Mouse (Mus musculus): ENCODE measurements around the gene Nfyb. TPM values are rescaled to one million over a fixed set of nuclear protein-coding genes. Genes with fewer than 3 reads are reported as not detected.

Nfyb gene
- 22.2 and 27.5 TPM in 2 replicates for polyA plus RNA-seq (2015; fragmentation: Nextera tagmentation; extraction: Ambion mirVana)

DNA sequence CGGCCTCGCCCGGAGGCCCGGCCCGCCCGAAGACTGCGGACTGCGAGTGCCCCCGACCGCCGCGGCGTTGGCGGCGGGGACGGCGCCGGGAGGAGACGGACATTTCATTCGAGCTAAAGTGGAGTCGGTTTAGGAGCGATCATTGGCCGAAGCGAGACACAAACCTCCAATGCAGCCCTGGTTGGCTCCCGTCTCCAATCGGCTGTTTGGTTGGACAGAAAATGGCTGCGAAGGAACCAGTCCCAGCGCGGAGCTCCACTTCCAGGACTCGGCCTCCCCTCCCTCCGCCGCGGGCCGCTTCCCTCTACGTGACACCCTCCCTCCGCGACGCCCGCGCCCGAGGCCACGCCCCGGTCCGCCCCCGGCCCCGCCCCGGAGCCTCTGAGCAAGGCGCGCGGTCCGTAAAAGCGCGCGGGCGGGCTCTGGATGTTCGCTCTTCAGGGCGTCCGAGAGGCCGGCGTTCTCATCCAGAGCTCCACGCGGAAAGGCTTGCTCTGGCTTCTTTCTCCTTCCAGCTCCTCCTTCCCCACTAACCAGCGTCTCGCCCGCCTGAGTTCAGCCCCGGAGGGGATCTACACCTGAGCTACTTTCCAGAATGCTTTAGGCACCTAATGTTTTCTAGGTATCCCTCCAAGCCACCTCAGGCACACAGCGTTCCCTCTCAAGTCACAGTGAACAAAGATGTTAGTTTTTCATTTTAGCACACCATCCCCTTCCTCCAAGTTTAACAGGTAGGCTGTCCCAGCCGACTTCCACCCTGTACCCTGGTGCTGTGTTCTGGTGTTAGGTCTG, at the start of gene Nfyb:
Gene Nfyb (minus strand): TSS at position 305 of the 792 bp plus-strand sequence.
- peaks cover 29% of the 10 kb centered on the region for H3K4me1 ChIP-seq (replicated peaks)

DNA sequence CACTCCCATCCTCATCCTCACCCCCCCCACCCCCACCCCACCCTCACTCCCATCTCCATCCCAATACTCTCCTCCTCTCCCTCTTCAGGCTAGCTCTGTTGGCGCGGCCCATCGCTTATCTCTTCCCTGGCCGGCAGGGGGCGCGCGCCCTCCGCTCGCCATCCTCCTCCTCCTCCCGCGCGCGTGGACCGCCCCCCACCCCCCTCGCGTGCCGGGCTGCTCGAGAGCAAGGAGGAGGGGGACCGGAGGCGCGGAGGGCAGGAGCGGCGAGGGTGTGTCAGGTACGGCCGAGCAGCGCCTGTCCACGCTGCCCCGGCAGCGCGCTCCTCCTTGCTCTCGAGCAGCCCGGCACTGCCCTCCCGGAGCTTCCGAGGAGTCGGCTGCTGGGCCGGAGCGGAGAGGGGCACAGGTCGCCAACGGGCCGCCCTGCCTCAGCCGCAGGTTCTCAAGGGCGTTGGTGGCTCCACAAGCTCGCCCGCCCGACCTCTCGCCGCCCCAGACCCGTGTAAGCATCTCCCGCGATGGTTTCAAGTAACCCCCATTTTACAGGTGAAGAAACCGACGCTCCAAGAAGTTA, 48.0 kb upstream of the Nfyb start:
- H3K27me3 ChIP-seq = no peaks in the 10 kb centered on the region
- H3K36me3 ChIP-seq = no peaks in the 10 kb centered on the region
- no peaks in the 10 kb centered on the region for H3K9me3 ChIP-seq (replicated peaks)
- H3K4me2 ChIP-seq = peak overlapping the region; percentile 91
- WGBS = 4% methylated on average over 49 of the region's 52 CpGs
- peak overlapping the region; percentile 62 for H3K9ac ChIP-seq
- peak; percentile 78 for ATAC-seq (replicated peaks; ENCODE audit: insufficient number of reproducible peaks, insufficient read depth, low FRiP score, low read depth)
- peak overlapping the region; percentile 59 for H3K4me3 ChIP-seq
- no peak overlapping the region for H3K27ac ChIP-seq
- peaks cover 9% of the 10 kb centered on the region; the same call in 1 of the 2 replicates for H3K4me1 ChIP-seq (replicated peaks)

More for the DNA sequence above, at the start of gene Nfyb:
- peak within 1 kb of the TSS; percentile 86 for H3K4me2 ChIP-seq
- peak within 1 kb of the TSS; percentile 99 for H3K27ac ChIP-seq
- H3K9me3 ChIP-seq (replicated peaks) = no peaks in the 10 kb centered on the region
- peaks cover 16% of the 10 kb centered on the region for H3K36me3 ChIP-seq
- under 1% methylated on average over 67 of the region's 68 CpGs for WGBS
- ATAC-seq (replicated peaks; ENCODE audit: insufficient number of reproducible peaks, insufficient read depth, low FRiP score, low read depth) = peak; percentile 97
- H3K9ac ChIP-seq = peak within 1 kb of the TSS; percentile 99
- no peaks in the 10 kb centered on the region for H3K27me3 ChIP-seq
- peak within 1 kb of the TSS; percentile 93 for H3K4me3 ChIP-seq

DNA sequence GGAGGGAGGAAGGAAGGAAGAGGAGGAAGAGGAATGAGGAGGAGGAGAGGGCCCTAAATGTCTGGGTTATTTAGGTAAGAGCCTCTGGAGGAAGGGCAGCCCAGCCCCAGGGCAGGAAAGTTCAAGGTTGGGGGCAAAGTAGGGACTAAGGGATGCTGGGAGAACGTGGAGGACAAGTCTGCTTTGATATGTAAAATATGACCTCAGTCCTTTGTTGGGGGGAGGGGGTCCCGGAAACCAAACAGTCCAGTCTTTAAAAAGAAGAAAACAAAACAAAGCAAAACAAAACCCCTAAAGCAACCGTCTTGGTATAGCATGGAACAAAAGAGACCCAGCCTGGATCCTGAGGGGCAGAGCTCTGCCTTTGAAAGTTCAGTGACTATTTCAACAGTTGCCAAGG, 45.4 kb upstream of the Nfyb start:
- Histone ChIP-seq H3K4me1 (replicated peaks) (peaks cover 8% of the 10 kb centered on the region; the same call in 1 of the 2 replicates), H3K4me3 (no peak overlapping the region), H3K9ac (no peak overlapping the region), H3K9me3 (replicated peaks) (no peaks in the 10 kb centered on the region), H3K4me2 (no peak overlapping the region), H3K27ac (no peak overlapping the region), H3K27me3 (no peaks in the 10 kb centered on the region), H3K36me3 (no peaks in the 10 kb centered on the region)
- whole genome bisulfite sequencing = 41% methylated on average over 3 of the region's 3 CpGs
- ATAC-seq (replicated peaks; ENCODE audit: insufficient number of reproducible peaks, insufficient read depth, low FRiP score, low read depth) = no peak

DNA sequence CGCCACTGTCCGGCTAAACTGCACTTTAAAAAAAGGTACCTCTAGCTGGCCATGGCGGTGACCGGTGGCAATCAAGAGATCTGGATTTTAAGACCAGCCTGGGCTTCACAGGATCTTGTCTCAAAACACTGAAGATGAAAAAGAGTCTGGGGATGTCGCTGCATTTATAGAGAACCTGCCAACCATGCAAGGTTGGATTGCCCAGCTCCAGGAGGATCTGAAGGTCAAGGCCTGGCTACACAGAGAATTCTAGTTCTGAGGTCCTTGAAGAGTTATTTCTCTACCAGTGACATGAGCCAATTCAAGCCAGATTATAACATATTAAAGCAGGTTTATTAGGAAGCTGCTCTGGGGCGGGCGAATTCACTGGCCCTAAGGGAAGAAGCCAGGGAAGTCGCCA, 44.9 kb upstream of the Nfyb start:
- H3K9me3 ChIP-seq (replicated peaks) = no peaks in the 10 kb centered on the region

DNA sequence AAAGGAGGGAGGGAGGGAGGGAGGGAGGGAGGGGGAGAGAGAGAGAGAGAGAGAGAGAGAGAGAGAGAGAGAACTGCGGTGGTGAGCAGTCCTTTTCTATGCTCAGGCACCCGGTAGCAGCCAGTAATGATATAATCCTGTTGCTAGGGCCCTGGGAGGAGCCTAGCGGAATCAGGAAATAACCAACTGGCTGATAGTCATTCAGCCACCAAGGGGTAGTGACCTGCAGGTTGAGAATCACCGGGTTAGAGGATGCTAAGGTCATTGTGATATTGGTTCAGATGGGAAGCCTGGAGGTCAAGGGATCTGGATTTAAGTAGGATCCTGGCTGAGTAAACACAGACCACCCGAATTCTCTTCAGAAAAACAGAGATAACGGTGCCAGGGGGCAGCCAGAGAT, 44.2 kb upstream of the Nfyb start:
- ATAC-seq (replicated peaks; ENCODE audit: insufficient number of reproducible peaks, insufficient read depth, low FRiP score, low read depth) = no peak
- H3K4me1 ChIP-seq (replicated peaks) = 0 out of 2 replicates have a peak, but pooled peaks cover 3% of the 10 kb centered on the region
- H3K4me3 ChIP-seq = no peak overlapping the region
- H3K4me2 ChIP-seq = no peak overlapping the region
- no peaks in the 10 kb centered on the region for H3K36me3 ChIP-seq
- no peaks in the 10 kb centered on the region for H3K9me3 ChIP-seq (replicated peaks)
- no peak overlapping the region for H3K27ac ChIP-seq
- H3K27me3 ChIP-seq = no peaks in the 10 kb centered on the region
- H3K9ac ChIP-seq = no peak overlapping the region
- WGBS = 33% methylated on average over 6 of the region's 6 CpGs

More for the DNA sequence above, 44.9 kb upstream of the Nfyb start:
- no peak overlapping the region for H3K27ac ChIP-seq
- H3K4me1 ChIP-seq (replicated peaks) = peaks cover 4% of the 10 kb centered on the region; the same call in 1 of the 2 replicates
- no peak overlapping the region for H3K4me2 ChIP-seq
- no peaks in the 10 kb centered on the region for H3K36me3 ChIP-seq
- WGBS = 84% methylated on average over 8 of the region's 8 CpGs
- no peak for ATAC-seq (replicated peaks; ENCODE audit: insufficient number of reproducible peaks, insufficient read depth, low FRiP score, low read depth)
- H3K4me3 ChIP-seq = no peak overlapping the region
- H3K9ac ChIP-seq = no peak overlapping the region
- no peaks in the 10 kb centered on the region for H3K27me3 ChIP-seq

DNA sequence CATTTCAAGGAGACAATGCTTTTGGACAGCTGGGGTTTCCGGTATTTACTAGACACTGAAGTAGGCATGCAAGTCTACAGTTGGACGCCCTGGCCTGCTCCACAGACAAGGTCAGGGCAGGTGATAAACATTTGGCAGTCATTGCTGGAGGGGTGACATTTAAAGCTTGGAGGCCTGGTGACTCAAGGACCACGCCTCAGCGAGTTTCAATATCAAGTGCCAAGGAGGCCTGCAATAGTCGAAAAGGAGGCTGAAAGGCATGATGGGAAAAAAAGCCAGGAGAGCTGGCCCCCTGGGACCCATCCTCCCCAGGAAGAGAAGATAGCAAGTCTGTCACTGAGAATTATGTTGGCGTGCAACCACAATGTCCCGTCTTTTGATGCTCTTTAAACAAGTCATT, 43.3 kb upstream of the Nfyb start:
- no peak overlapping the region for H3K4me3 ChIP-seq
- H3K4me2 ChIP-seq = no peak overlapping the region
- no peak overlapping the region for H3K9ac ChIP-seq
- H3K9me3 ChIP-seq (replicated peaks) = no peaks in the 10 kb centered on the region
- no peaks in the 10 kb centered on the region for H3K27me3 ChIP-seq
- H3K4me1 ChIP-seq (replicated peaks) = 0 out of 2 replicates have a peak, but pooled peaks cover 3% of the 10 kb centered on the region
- H3K36me3 ChIP-seq = no peaks in the 10 kb centered on the region
- WGBS = 70% methylated on average over 7 of the region's 7 CpGs
- ATAC-seq (replicated peaks; ENCODE audit: insufficient number of reproducible peaks, insufficient read depth, low FRiP score, low read depth) = no peak
- H3K27ac ChIP-seq = no peak overlapping the region

DNA sequence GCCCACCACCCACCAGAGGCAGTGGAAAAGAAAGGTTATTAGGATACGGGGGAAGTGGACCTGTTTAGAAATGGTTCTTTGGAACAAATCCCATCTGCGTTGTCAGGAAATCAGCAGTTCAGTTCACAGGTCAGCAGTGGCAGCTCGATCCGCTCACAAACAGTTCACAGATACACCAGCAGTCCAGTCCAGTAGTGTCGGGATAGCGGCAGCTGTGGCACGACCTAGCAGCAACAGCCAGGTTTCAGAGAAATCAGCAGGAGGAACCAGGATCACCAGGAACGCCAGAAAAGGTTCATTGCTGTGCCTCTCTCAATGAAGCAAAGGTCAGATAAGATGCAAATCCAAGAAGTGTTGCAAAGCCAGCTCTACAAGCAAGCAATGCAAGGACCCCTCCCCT, 42.5 kb upstream of the Nfyb start:
- H3K4me1 ChIP-seq (replicated peaks) = 0 out of 2 replicates have a peak, but pooled peaks cover 3% of the 10 kb centered on the region
- no peak overlapping the region for H3K27ac ChIP-seq
- H3K27me3 ChIP-seq = no peaks in the 10 kb centered on the region
- H3K4me2 ChIP-seq = no peak overlapping the region
- no peaks in the 10 kb centered on the region for H3K9me3 ChIP-seq (replicated peaks)
- H3K36me3 ChIP-seq = no peaks in the 10 kb centered on the region
- ATAC-seq (replicated peaks; ENCODE audit: insufficient number of reproducible peaks, insufficient read depth, low FRiP score, low read depth) = no peak
- 67% methylated on average over 8 of the region's 8 CpGs for WGBS
- H3K4me3 ChIP-seq = no peak overlapping the region
- H3K9ac ChIP-seq = no peak overlapping the region

DNA sequence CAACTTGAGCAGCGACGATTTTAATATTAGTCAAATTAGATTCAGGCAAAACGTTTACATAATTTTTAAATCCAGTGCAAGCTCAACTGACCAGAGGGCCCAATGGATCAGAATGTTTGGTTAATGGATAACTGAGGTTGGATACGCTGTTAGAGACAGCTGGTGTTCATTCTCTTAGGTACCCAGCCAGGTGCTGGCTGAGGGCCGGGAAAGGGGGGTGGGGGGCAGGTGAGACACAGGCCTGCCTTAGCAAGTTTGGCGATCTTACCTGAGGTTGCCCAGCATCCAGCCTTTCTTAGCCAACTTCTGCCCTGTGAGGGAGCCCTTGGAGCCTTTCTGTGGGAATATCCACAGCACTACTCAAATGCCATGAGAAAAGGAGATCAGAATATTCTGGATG, 41.2 kb upstream of the Nfyb start:
- ATAC-seq (replicated peaks; ENCODE audit: insufficient number of reproducible peaks, insufficient read depth, low FRiP score, low read depth) = no peak

DNA sequence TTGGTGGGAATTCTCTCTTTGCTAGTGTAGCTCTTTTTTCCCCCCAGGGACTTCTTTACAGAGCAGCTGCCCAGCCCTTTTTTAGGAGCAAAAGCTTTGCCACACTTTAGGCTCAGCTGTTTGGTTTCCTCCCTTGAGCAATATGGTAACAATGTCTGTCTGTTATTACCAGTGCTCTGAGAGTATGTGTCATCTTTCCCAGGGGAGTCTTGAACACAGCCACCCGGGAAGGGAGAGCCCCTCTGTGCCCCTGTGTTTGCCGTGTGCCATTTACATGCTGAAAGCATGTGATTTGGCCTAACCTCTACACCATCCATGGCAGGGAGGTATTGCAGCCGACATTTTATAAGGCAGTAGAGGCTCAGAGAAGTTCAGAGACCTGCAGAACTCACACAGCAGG, 40.5 kb upstream of the Nfyb start:
- no peaks in the 10 kb centered on the region for H3K27me3 ChIP-seq
- H3K36me3 ChIP-seq = no peaks in the 10 kb centered on the region
- 64% methylated on average over 3 of the region's 3 CpGs for WGBS
- H3K4me1 ChIP-seq (replicated peaks) = 0 out of 2 replicates have a peak, but pooled peaks cover 3% of the 10 kb centered on the region
- H3K9ac ChIP-seq = no peak overlapping the region
- H3K4me3 ChIP-seq = no peak overlapping the region
- no peaks in the 10 kb centered on the region for H3K9me3 ChIP-seq (replicated peaks)
- no peak overlapping the region for H3K4me2 ChIP-seq
- no peak overlapping the region for H3K27ac ChIP-seq
- ATAC-seq (replicated peaks; ENCODE audit: insufficient number of reproducible peaks, insufficient read depth, low FRiP score, low read depth) = no peak

More for the DNA sequence above, 41.2 kb upstream of the Nfyb start:
- Histone ChIP-seq H3K27ac (no peak overlapping the region), H3K4me2 (no peak overlapping the region), H3K4me3 (no peak overlapping the region), H3K27me3 (no peaks in the 10 kb centered on the region), H3K9ac (no peak overlapping the region), H3K9me3 (replicated peaks) (no peaks in the 10 kb centered on the region), H3K4me1 (replicated peaks) (0 out of 2 replicates have a peak, but pooled peaks cover 3% of the 10 kb centered on the region), H3K36me3 (no peaks in the 10 kb centered on the region)
- 80% methylated on average over 6 of the region's 6 CpGs for WGBS

DNA sequence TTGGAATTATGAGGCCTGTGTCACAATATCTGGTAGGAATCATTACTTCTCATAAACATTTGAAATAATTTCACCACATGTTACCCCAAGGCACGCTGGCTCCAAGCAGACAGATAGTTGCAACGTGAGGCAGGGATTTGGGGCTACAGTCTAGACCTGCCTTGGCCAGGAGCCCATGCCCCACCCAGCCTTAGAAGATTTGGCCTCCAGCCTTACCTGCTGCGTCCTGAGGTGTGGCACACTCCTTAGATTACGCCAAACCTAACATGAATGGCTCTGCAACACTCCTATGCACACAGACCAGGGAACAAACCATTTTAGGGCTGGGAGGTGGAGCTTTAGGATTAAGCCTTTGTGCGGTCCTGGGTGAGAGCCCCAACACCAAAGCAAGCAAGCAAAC, 36.1 kb upstream of the Nfyb start:
- H3K4me1 ChIP-seq (replicated peaks) = peaks cover 11% of the 10 kb centered on the region
- no peaks in the 10 kb centered on the region for H3K27me3 ChIP-seq
- H3K27ac ChIP-seq = no peak overlapping the region
- no peak overlapping the region for H3K9ac ChIP-seq
- WGBS = 72% methylated on average over 5 of the region's 5 CpGs
- H3K4me2 ChIP-seq = no peak overlapping the region
- H3K9me3 ChIP-seq (replicated peaks) = no peaks in the 10 kb centered on the region
- no peaks in the 10 kb centered on the region for H3K36me3 ChIP-seq
- ATAC-seq (replicated peaks; ENCODE audit: insufficient number of reproducible peaks, insufficient read depth, low FRiP score, low read depth) = no peak
- H3K4me3 ChIP-seq = no peak overlapping the region

DNA sequence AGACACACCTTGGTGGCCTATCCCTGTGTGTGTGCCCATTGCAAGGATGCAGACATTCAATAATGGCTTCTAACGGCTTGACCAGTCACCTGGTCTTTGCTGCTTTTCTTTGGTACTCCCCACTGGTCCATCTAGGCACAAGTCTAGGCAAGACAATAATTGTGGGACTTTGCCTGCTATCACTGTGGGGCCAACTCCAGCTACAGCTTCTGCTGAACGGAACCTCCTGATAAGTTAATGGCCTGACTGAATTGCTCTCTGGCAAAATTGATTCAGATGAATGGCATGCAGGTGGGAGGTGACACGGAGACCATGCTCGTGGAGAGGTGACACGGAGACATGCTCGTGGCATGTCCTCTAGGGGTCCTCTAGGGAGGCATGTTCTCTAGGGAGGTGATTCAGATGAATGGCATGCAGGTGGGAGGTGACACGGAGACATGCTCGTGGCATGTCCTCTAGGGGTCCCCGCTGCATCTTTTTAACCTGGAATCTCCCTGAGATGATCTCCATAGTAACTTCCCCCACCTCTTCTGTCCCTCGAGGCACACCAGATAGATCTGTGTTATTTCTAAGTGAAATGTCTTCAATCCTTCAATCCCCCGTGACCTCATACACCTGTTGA, 34.5 kb upstream of the Nfyb start:
- no peaks in the 10 kb centered on the region for H3K36me3 ChIP-seq
- H3K27ac ChIP-seq = no peak overlapping the region
- no peak overlapping the region for H3K4me2 ChIP-seq
- H3K9me3 ChIP-seq (replicated peaks) = no peaks in the 10 kb centered on the region
- ATAC-seq (replicated peaks; ENCODE audit: insufficient number of reproducible peaks, insufficient read depth, low FRiP score, low read depth) = no peak
- H3K9ac ChIP-seq = no peak overlapping the region
- peaks cover 14% of the 10 kb centered on the region for H3K4me1 ChIP-seq (replicated peaks)
- WGBS = 37% methylated on average over 11 of the region's 11 CpGs
- H3K27me3 ChIP-seq = no peaks in the 10 kb centered on the region
- no peak overlapping the region for H3K4me3 ChIP-seq
